Mouse (Mus musculus) thymus, adult 2 months (tissue): ENCODE results near the gene Caml.

Source experiments
- CTCF ChIP-seq: fragments of 200-500 bp; IDR thresholded peaks from 2 replicates; pipeline ENCODE4 v1.5.1; 2012; ENCODE audit warnings: mild to moderate bottlenecking, control low read depth, low read length, moderate library complexity, borderline replicate concordance; ENCODE audit not compliant: control insufficient read depth, poor library complexity, insufficient read depth; ENCODE audit errors: extremely low read depth
- POLR2A ChIP-seq: fragments of 200-500 bp; IDR thresholded peaks from 2 replicates; pipeline ENCODE4 v1.6.1; 2012; ENCODE audit warnings: mild to moderate bottlenecking, low read length, control low read depth, moderate library complexity; ENCODE audit not compliant: control insufficient read depth, poor library complexity, insufficient read depth; ENCODE audit errors: extremely low read depth

GRCm38 (mm10) chr13:55591961-55592490 lies 30.8 kb upstream of the Caml start:
- TF ChIP-seq CTCF = no peak
- TF ChIP-seq POLR2A = no peak
